Mouse (Mus musculus): Measurements from ENCODE around the gene Spata2. TPM values are rescaled to one million over a fixed set of nuclear protein-coding genes. Genes with fewer than 3 reads are reported as not detected.

Spata2 gene
- polyA plus RNA-seq, 1 experiment from 2014 or later, result 21.5 TPM

DNA sequence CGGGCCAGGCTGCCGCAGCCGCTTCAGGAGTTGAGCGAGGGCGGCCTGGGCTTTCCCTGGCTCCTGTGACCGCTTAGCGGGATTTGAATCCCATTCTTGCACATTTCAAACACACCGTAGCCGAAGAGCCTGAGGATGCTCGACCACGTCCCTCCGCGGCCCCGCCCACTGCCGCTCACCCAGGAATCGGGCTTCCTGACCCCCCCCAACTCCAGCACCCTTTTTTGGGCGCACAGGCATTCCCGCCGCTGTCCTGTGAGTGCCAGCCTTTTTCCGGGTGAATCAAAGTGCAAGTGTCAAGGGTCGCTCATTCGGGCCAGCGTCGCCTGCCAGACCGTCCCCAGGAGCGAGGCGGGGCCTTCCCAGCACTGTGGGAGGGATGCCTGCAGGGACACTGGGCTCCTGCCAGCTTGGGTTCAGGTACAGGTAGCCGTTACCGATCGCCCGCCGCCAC is 11.2 kb upstream of the Spata2 start:
- H3K36me3 ChIP-seq, result peaks cover 45% of the 10 kb centered on the region
- H3K9me3 ChIP-seq (replicated peaks), result no peaks in the 10 kb centered on the region
- H3K27ac ChIP-seq, result peak overlapping the region; percentile 98
- H3K27me3 ChIP-seq (ENCODE audit: low read depth, poor library complexity, severe bottlenecking), result no peaks in the 10 kb centered on the region
- WGBS, result 1% methylated on average over 32 of the region's 32 CpGs
- H3K4me1 ChIP-seq, result peaks cover 33% of the 10 kb centered on the region
- DNase-seq (ENCODE audit: low spot score), result no peak
- H3K4me3 ChIP-seq, result peak overlapping the region; percentile 100

DNA sequence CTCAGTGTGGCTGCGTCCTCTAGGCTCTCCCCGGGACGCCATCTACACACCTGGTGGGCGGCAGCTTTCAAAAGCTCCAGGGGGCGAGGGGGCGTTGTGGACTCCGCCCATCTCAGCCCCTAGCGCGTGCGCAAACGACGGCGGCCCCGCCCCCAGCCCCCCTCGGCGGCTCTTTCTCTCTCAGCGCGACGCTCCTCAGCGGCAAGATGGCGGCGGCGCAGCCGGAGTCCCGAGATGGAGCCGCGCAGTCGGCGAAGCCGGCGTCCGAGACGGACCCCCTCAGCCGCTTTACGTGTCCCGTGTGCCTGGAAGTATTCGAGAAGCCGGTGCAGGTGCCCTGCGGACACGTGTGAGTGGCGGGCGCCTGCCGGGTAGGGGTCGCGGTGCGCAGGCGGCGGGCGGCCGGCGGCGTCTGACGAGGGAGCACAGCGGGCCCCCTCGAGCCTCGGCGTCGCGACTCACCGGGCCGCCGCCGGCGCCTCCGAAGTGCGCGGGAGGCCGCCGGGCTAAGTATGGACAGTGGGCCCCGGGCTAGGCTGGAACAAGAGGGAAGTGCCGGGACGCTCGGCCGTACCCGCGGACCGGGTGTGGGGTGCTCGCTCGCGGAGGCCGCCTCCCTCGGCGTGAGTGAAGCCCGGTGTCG is 10.7 kb upstream of the Spata2 start:
- peak overlapping the region; percentile 100 for H3K4me3 ChIP-seq
- H3K9me3 ChIP-seq (replicated peaks), result no peaks in the 10 kb centered on the region
- under 1% methylated on average over 77 of the region's 85 CpGs for WGBS
- H3K36me3 ChIP-seq, result peaks cover 40% of the 10 kb centered on the region
- peaks cover 33% of the 10 kb centered on the region for H3K4me1 ChIP-seq
- H3K27me3 ChIP-seq (ENCODE audit: low read depth, poor library complexity, severe bottlenecking), result no peaks in the 10 kb centered on the region
- DNase-seq (ENCODE audit: low spot score), result peak; percentile 95
- H3K27ac ChIP-seq, result peak overlapping the region; percentile 98

DNA sequence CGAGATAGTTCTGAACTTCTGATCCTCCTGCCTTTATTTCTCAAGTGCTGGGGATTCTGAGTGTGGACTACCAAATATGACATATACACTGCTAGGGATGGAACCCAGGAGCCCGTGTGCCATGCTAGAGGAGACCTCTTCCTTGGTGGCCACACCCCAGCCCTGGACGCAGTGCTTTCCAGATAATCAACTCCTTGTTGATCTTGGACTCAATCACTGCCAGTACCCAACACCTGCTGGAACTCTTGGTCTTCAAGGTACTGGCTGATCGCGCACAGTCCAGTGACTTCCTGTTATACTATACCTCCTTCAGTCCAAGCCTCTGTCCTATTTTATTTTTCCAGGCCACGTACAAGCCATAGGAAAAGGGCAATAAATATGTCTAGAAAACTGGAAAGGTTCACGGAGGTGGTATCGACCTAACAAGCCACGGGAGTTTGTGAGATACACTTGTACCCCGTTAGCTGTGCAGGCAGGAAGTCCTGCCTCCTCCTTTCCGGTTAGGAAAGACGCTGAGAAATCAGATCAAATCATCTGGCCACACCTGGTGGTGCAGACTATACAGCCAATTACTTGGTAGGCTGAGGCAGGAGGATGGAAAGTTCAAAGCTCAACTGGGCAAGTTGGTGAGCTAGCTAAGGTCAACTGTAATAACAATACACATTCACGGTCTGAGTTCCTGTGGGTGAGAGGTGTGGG is 10.0 kb upstream of the Spata2 start:
- Histone ChIP-seq H3K36me3 (peaks cover 33% of the 10 kb centered on the region), H3K27me3 (ENCODE audit: low read depth, poor library complexity, severe bottlenecking) (no peaks in the 10 kb centered on the region), H3K27ac (peak overlapping the region; percentile 98), H3K4me3 (peak overlapping the region; percentile 100), H3K4me1 (peaks cover 33% of the 10 kb centered on the region), H3K9me3 (replicated peaks) (no peaks in the 10 kb centered on the region)
- whole genome bisulfite sequencing, result 50% methylated on average over 13 of the region's 13 CpGs
- no peak for DNase-seq (ENCODE audit: low spot score)

DNA sequence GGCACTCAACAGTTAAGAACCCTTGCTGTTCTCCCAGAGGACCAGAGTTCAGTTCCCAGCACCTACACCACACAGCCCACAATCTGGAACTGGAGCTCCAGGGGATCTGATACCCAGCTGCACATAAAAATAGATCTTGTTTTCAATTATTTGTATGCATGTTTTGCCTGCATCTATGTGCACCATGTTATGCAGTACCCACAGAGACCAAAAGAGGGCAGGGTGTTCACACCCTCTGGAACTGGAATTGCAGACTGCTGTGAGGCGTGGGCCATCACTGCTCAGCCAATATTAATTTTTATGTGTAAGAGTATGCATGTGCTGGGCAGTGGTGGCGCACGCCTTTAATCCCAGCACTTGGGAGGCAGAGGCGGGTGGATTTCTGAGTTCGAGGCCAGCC is 4.6 kb upstream of the Spata2 start:
- Histone ChIP-seq H3K27me3 (ENCODE audit: low read depth, poor library complexity, severe bottlenecking) (no peaks in the 10 kb centered on the region), H3K27ac (no peak overlapping the region), H3K9me3 (replicated peaks) (no peaks in the 10 kb centered on the region), H3K36me3 (peaks cover 13% of the 10 kb centered on the region), H3K4me1 (peaks cover 6% of the 10 kb centered on the region), H3K4me3 (no peak overlapping the region)
- 82% methylated on average over 5 of the region's 5 CpGs for WGBS
- peak; percentile 54 for DNase-seq (ENCODE audit: low spot score)

DNA sequence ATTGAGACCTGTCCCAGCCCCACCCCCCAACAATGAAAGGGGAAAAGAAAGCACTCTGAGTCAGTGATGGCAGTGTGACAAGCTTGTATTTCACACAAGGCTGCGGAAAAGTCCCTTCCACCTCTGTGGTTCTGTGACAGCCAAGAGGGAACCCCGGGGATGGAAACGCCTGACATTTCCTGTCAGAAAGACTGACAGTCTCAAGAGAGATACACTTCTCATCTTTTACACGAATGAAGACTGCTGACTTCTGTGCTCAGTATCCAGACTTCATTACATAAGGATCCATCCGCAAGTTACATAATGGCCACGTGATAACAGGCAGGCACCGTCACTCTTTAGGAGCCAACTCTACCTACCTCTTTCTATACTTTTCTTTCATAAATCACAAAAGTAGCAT is 3.8 kb upstream of the Spata2 start:
- Histone ChIP-seq H3K27me3 (ENCODE audit: low read depth, poor library complexity, severe bottlenecking) (no peaks in the 10 kb centered on the region), H3K4me1 (peaks cover 15% of the 10 kb centered on the region), H3K4me3 (no peak overlapping the region), H3K36me3 (peaks cover 13% of the 10 kb centered on the region), H3K9me3 (replicated peaks) (no peaks in the 10 kb centered on the region), H3K27ac (no peak overlapping the region)
- 88% methylated on average over 7 of the region's 7 CpGs for WGBS
- no peak for DNase-seq (ENCODE audit: low spot score)

DNA sequence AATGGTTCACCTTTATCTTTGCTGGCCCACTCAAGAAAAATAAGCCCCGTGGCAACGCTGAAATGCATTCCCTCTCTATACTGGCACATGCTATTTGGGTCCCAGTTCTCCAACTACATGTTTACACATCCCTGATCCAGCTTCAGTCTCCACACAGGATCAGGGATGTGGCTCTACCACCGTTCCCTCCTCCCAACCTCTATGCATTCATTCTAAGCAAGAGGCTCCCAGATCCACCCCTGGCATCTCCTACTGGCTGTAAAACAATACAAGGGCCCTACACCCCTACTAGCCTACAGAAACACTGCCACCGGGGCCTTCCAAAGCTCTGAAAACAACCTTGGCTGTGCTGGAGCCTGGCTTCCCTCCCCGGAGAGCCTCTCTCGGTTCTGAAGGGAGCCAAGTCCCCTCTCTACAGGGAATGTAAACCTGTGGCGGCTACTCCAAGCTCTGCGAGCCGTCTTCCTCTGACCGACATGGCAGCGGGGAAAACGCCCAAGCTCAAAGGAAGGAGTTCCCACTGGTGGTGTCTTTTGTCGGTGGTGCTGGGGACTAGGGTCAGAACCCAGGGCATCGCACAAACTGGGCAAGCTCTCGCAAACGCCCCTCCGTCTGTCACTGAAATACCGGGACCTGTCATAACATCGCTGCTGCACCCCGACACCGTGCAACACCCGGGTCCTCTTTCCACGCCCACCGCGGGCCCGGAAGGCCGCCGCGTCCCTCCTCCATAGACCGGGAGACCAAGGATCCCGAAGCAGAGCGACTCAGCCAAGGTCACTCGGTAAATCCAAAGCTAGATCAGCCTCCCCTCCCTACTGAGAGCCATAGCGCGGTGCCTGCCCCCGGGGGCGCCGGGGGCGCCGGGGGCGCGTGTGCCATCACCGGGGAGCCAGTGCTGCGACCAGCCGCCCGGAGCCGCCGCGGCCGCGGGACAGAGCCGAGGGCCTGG is 654 bp downstream of the Spata2 start, which contains the start of gene Rnf114:
Rnf114 (plus strand) TSS at position 889 of the 952 bp plus-strand sequence.
- DNase-seq (ENCODE audit: low spot score), result peak; percentile 43
- Histone ChIP-seq H3K27me3 (ENCODE audit: low read depth, poor library complexity, severe bottlenecking) (no peaks in the 10 kb centered on the region), H3K9me3 (replicated peaks) (no peaks in the 10 kb centered on the region), H3K36me3 (peaks cover 25% of the 10 kb centered on the region), H3K27ac (peak within 1 kb of the TSS; percentile 95), H3K4me3 (peak within 1 kb of the TSS; percentile 95), H3K4me1 (peaks cover 24% of the 10 kb centered on the region)
- WGBS, result 4% methylated on average over 52 of the region's 52 CpGs

DNA sequence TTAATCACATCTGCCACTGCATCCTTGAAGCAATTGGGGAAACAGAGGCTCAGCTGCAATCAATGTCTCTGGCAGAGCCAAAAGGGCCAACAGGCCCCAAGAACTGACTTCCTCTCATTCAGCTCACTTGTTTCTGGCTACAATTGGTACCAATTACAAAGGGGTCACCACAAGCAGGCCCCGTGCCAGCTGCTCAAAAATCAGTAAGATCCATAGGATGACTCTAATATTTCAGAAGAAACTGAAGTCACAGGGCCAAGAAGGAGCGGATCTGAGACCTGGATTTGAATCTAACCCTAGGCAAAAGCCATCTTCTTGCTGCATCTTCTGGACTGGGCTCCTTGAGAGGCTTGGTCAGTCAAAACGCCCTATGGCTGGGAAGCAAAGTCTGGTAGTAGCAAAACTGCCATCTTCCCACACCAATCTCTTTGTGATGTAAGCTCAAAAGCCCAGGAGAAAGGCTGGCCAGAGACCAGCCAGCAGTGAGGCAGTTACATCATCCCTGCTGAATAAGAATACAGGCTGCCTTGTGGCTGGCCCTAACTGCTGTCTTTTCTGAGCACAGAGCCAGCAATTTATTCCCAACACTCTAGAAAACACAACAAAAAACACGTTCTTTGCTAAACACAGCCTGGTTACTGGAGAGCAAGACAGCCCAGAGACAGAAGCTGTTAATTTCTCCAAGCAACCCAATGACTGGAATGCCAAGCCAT is 1.7 kb downstream of the Spata2 start:
- Histone ChIP-seq H3K27ac (no peak overlapping the region), H3K36me3 (peaks cover 29% of the 10 kb centered on the region), H3K4me3 (peak overlapping the region; percentile 95), H3K27me3 (ENCODE audit: low read depth, poor library complexity, severe bottlenecking) (no peaks in the 10 kb centered on the region), H3K9me3 (replicated peaks) (no peaks in the 10 kb centered on the region), H3K4me1 (peaks cover 24% of the 10 kb centered on the region)
- no peak for DNase-seq (ENCODE audit: low spot score)
- 84% methylated on average over 4 of the region's 4 CpGs for WGBS

DNA sequence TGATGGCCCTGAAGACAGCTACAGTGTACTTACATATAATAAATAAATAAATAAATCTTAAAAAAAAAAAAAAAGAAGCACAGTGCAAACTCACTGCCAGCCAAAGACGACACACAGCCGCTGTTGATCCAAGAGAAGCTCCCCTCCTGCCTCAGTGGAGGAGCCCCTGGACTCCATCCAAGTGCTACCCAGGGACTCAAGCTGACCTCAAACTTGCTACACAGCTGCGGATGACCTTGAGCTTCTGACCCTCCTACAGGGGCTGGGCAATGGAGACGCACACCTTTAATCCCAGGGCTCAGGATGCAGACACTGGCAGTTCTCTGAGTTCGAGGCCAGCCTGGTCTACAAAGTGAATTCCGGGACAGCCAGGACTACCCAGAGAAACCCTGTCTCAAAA is 4.7 kb downstream of the Spata2 start:
- no peak for DNase-seq (ENCODE audit: low spot score)
- Histone ChIP-seq H3K36me3 (peaks cover 46% of the 10 kb centered on the region), H3K4me1 (peaks cover 19% of the 10 kb centered on the region), H3K27me3 (ENCODE audit: low read depth, poor library complexity, severe bottlenecking) (no peaks in the 10 kb centered on the region), H3K9me3 (replicated peaks) (no peaks in the 10 kb centered on the region), H3K27ac (no peak overlapping the region), H3K4me3 (no peak overlapping the region)
- WGBS, result 94% methylated on average over 6 of the region's 6 CpGs

DNA sequence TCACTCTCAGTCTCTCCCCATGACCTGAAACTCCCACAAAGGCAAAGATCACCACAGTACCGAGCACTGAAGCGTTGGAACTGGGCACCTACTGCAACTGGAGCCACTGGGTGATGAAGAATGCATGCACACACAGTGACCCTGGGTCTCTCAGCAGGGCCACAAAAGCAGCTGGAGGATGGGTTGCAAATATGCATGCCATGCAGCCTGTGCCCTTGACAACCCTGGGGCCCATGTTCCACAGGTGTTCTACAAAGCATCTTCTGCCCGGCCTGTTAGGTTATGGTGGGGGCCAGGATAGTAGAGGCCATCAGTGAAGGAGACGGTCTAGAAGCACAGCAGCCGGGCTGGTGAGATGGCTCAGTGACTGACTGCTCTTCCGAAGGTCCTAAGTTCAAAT is 5.1 kb downstream of the Spata2 start:
- H3K27ac ChIP-seq, result no peak overlapping the region
- H3K9me3 ChIP-seq (replicated peaks), result no peaks in the 10 kb centered on the region
- 93% methylated on average over 6 of the region's 6 CpGs for WGBS
- H3K4me3 ChIP-seq, result no peak overlapping the region
- no peaks in the 10 kb centered on the region for H3K27me3 ChIP-seq (ENCODE audit: low read depth, poor library complexity, severe bottlenecking)
- peaks cover 19% of the 10 kb centered on the region for H3K4me1 ChIP-seq
- DNase-seq (ENCODE audit: low spot score), result no peak
- peaks cover 51% of the 10 kb centered on the region for H3K36me3 ChIP-seq

DNA sequence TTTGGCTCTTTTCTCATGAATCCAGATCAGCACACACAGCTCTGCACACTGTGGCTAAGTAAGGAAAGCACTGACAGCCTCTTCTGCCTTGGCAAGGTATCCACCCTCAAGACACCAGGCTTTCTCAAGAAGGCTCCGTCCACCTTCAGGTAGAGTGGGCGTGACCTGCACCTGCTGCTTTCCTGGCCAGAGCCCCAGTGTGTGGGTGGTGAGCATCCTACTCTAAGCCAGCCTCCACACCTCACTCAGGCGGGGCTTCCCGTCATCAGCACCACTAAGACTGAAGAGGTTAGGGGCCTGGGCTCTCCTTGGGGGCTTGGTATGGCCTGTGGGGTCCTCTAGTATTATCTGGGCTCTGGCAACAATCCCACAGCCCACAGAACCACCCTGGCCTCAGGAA is 6.1 kb downstream of the Spata2 start:
- H3K36me3 ChIP-seq, result peaks cover 59% of the 10 kb centered on the region

DNA sequence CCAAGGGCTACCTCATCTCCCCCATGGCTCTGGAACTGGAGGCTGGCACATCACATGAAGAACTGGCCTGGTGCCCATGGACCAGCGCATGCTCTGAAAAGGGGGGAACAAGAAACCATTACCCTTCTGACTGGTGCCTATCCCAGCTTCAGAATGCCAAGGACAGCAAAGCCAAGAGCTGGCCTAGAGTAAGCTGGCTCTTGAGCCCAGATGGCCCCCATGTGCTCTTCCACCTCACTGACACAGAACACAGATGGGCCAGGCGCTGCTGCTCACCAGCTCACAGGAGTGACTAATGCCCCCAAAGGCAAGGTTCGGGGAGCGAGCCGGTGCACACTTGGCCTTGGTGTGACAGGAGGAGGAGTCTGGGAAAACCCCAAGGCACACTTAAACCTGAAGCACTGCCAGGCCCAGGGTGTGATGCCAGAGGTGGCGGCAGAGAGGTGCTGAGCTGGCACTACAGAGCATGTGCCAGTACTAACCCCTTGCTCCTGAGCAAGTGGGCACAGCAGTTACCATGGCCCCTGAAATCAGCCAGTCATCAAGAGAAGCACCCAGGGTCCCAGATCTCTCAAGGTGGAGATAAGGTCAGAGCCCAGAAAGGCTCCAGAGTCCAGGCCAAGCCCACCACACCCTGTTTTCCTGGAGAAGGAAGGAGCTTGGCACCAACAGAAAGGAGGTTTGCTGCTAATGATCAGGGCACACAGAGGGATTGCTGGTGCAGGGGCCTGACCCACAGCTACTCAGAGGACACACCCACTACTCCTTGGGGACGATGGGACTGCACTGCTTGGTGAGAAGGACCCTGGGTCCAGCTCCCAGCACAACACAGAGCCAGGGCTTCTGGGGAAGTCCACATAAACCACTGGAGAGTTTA is 6.9 kb downstream of the Spata2 start:
- 92% methylated on average over 7 of the region's 7 CpGs for WGBS
- H3K27me3 ChIP-seq (ENCODE audit: low read depth, poor library complexity, severe bottlenecking), result no peaks in the 10 kb centered on the region
- H3K27ac ChIP-seq, result no peak overlapping the region

More for the DNA sequence above, 6.1 kb downstream of the Spata2 start:
- Histone ChIP-seq H3K4me3 (no peak overlapping the region), H3K9me3 (replicated peaks) (no peaks in the 10 kb centered on the region), H3K27me3 (ENCODE audit: low read depth, poor library complexity, severe bottlenecking) (no peaks in the 10 kb centered on the region), H3K4me1 (peaks cover 11% of the 10 kb centered on the region), H3K27ac (no peak overlapping the region)
- DNase-seq (ENCODE audit: low spot score), result no peak
- 92% methylated on average over 4 of the region's 4 CpGs for WGBS

More for the DNA sequence above, 6.9 kb downstream of the Spata2 start:
- Histone ChIP-seq H3K4me1 (peaks cover 2% of the 10 kb centered on the region; the same call in 1 of the 2 replicates), H3K36me3 (peaks cover 60% of the 10 kb centered on the region), H3K4me3 (no peak overlapping the region), H3K9me3 (replicated peaks) (no peaks in the 10 kb centered on the region)
- DNase-seq (ENCODE audit: low spot score), result no peak

All from limb, embryonic 10.5 days (tissue).